Mouse (Mus musculus): Measurements from ENCODE around the gene Cd82. TPM values are rescaled to one million over a fixed set of nuclear protein-coding genes. Genes with fewer than 3 reads are reported as not detected.

The Cd82 gene
- polyA plus RNA-seq, 1 experiment from 2014 or later = 13.2 TPM

DNA sequence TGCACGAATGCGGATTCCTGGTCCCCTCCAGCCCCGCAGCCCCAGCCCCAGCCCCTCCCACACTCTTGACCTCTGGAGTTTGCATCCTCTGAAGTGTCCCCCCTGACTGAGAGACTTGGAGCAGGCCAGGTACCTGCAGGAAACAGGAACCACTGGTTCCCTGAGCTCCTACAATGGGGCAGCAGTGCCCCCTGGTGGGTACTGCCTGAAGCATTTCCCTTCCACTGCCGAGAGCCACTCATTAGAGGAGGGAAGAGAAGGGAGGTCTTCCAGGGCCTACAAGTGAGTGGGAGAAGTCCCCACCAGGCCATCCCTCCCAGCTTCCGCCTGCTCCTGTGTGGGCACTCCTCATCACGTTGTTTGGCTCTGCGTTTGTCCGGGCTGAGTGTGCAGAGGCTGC is 44.5 kb downstream of the Cd82 start:
- H3K9me3 ChIP-seq (replicated peaks) = no peaks in the 10 kb centered on the region
- H3K27me3 ChIP-seq = peaks cover 6% of the 10 kb centered on the region; the same call in 1 of the 2 replicates
- H3K9ac ChIP-seq = no peak overlapping the region
- H3K4me3 ChIP-seq = no peak overlapping the region
- ATAC-seq (ENCODE audit: low FRiP score) = peak; percentile 67
- no peak overlapping the region for H3K27ac ChIP-seq
- H3K4me2 ChIP-seq (replicated peaks) = no peak overlapping the region
- H3K36me3 ChIP-seq = no peaks in the 10 kb centered on the region
- H3K4me1 ChIP-seq = no peaks in the 10 kb centered on the region
- 9% methylated on average over 8 of the region's 8 CpGs for WGBS

- H3K4me2 ChIP-seq (replicated peaks) = no peak overlapping the region
- H3K27ac ChIP-seq = no peak overlapping the region
- no peak overlapping the region for H3K4me3 ChIP-seq
- H3K9me3 ChIP-seq (replicated peaks) = no peaks in the 10 kb centered on the region
- WGBS = 84% methylated on average over 12 of the region's 12 CpGs
- H3K36me3 ChIP-seq = no peaks in the 10 kb centered on the region
- H3K9ac ChIP-seq = no peak overlapping the region
- H3K27me3 ChIP-seq = peaks cover 6% of the 10 kb centered on the region; the same call in 1 of the 2 replicates
- peaks cover 4% of the 10 kb centered on the region for H3K4me1 ChIP-seq
- no peak for ATAC-seq (ENCODE audit: low FRiP score)
These were observed 45.8 kb downstream of the Cd82 start for GRCm38 (mm10) chr2:93416874-93417709.

DNA sequence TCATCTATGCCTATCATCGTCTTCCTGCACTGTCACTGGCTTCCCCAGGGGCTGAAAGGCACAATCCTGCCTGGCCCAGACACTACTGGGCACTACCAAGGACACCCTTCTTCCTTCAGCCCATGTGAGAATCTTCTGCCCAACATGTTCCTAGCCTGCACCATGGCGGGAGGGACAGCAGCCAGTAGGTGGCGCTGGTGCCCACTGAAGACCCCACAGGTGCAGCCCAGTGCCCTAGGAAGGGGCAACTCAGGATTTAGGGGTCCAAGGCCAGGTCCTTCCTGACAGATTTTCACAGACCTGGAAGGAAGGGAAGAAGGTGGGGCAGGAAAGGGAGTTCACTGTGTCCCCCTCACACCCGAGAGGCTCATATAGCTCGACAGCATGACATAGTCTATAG is 47.7 kb downstream of the Cd82 start:
- H3K27me3 ChIP-seq = peaks cover 2% of the 10 kb centered on the region; the same call in 1 of the 2 replicates
- 36% methylated on average over 5 of the region's 5 CpGs for WGBS
- no peaks in the 10 kb centered on the region for H3K9me3 ChIP-seq (replicated peaks)
- H3K36me3 ChIP-seq = no peaks in the 10 kb centered on the region
- no peak overlapping the region for H3K27ac ChIP-seq
- H3K4me1 ChIP-seq = peaks cover 18% of the 10 kb centered on the region
- ATAC-seq (ENCODE audit: low FRiP score) = no peak
- no peak overlapping the region for H3K4me2 ChIP-seq (replicated peaks)
- H3K9ac ChIP-seq = no peak overlapping the region
- no peak overlapping the region for H3K4me3 ChIP-seq

DNA sequence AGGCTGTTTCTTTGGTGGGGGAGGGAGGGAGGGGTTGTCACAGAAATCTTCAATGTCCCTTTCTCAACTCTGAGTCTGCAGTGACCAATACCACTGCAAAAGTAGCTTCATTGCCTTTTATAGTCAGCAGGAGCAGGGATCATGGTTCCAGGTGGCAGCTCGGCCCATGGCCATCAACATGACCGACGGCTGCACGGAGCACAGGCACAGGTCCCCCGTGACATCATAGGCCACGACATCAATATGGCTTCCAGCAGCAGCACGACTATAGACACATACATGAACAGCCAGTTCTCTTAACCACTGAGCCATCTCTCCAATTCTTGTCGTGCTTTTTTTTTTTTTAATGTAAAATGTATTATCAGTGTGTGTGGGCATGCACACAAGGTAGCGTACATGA is 48.8 kb downstream of the Cd82 start:
- H3K4me3 ChIP-seq = no peak overlapping the region
- H3K36me3 ChIP-seq = no peaks in the 10 kb centered on the region
- ATAC-seq (ENCODE audit: low FRiP score) = no peak
- H3K27me3 ChIP-seq = no peaks in the 10 kb centered on the region
- no peak overlapping the region for H3K27ac ChIP-seq
- H3K4me2 ChIP-seq (replicated peaks) = no peak overlapping the region
- 79% methylated on average over 9 of the region's 9 CpGs for WGBS
- H3K4me1 ChIP-seq = peaks cover 18% of the 10 kb centered on the region
- no peaks in the 10 kb centered on the region for H3K9me3 ChIP-seq (replicated peaks)
- no peak overlapping the region for H3K9ac ChIP-seq

- H3K4me3 ChIP-seq = no peak overlapping the region
- H3K27ac ChIP-seq = no peak overlapping the region
- WGBS = 50% methylated on average over 7 of the region's 7 CpGs
- no peak overlapping the region for H3K4me2 ChIP-seq (replicated peaks)
- no peak overlapping the region for H3K9ac ChIP-seq
- peaks cover 18% of the 10 kb centered on the region for H3K4me1 ChIP-seq
- H3K9me3 ChIP-seq (replicated peaks) = no peaks in the 10 kb centered on the region
- no peak for ATAC-seq (ENCODE audit: low FRiP score)
- no peaks in the 10 kb centered on the region for H3K27me3 ChIP-seq
- H3K36me3 ChIP-seq = no peaks in the 10 kb centered on the region
These were observed 49.4 kb downstream of the Cd82 start for GRCm38 (mm10) chr2:93413367-93414014.

- Histone ChIP-seq H3K27ac (peak overlapping the region; percentile 40; the same call in 1 of the 2 replicates), H3K9ac (no peak overlapping the region), H3K9me3 (replicated peaks) (no peaks in the 10 kb centered on the region), H3K36me3 (no peaks in the 10 kb centered on the region), H3K27me3 (0 out of 2 replicates have a peak, but pooled peaks cover 2% of the 10 kb centered on the region), H3K4me3 (no peak overlapping the region), H3K4me2 (replicated peaks) (no peak overlapping the region), H3K4me1 (peaks cover 22% of the 10 kb centered on the region)
- ATAC-seq (ENCODE audit: low FRiP score) = no peak
- WGBS = 58% methylated on average over 4 of the region's 4 CpGs
These were observed 50.8 kb downstream of the Cd82 start for GRCm38 (mm10) chr2:93412101-93412500.

DNA sequence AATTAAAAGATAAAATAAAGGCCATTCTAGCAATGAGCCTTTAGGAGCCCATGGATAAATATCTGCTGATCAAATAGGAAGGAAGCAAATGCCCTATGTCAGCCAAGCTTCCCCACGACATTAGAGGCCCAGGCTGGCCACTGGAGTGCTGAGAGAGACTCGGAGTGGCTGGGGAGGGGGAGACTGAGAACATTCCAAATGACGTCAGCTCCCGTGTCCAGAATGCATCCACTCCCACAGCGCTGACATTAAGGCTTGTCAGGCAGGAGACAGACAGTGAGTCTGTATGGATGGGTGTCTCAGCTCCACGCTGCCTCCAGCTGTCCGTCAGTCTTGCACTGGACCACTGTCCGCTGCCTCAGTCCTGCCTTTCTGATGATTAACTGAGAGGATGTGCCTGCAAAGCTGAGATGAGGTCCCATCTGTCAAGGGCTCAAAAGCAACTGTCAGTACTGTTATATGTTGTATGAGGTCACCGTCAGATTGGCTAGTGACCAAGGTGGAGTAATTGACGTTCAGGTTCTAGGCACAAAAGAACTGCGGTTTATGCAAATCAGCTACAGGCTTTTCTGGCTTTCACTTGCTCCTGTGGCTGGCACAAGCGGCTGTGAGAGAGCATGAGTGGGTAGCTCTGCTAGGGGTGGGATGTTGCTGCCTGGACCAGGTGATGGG is 51.9 kb downstream of the Cd82 start:
- no peak for ATAC-seq (ENCODE audit: low FRiP score)
- peaks cover 22% of the 10 kb centered on the region for H3K4me1 ChIP-seq
- H3K27ac ChIP-seq = 0 out of 2 replicates have a peak overlapping the region, but pooled peaks have one; percentile 12
- H3K27me3 ChIP-seq = 0 out of 2 replicates have a peak, but pooled peaks cover 3% of the 10 kb centered on the region
- H3K9ac ChIP-seq = no peak overlapping the region
- H3K9me3 ChIP-seq (replicated peaks) = no peaks in the 10 kb centered on the region
- 34% methylated on average over 12 of the region's 12 CpGs for WGBS
- H3K4me2 ChIP-seq (replicated peaks) = no peak overlapping the region
- no peaks in the 10 kb centered on the region for H3K36me3 ChIP-seq
- no peak overlapping the region for H3K4me3 ChIP-seq

GRCm38 (mm10) chr2:93405017-93405425 is 57.9 kb downstream of the Cd82 start:
- WGBS = 61% methylated on average over 7 of the region's 7 CpGs
- peak; percentile 53 for ATAC-seq (ENCODE audit: low FRiP score)

DNA sequence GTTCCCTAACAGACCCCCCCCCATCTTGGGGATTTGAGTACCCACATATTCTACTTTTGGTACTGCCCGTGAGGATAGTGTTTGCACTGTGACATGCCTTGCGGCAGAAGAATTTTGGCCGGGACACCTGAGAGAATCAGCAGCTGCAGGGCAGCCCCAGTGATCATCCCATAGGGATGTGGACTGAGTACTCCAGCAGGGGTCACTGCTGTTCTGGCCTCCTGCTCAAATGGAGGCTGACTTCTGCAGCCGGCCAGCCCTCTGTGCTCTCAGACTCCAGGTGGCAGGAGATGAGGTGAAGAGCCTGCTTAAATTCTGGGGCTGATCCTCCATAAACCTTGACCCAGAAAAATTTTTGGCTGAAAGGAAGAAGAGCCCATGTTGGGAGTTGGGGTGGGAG is 58.8 kb downstream of the Cd82 start:
- ATAC-seq (ENCODE audit: low FRiP score) = no peak
- WGBS = 38% methylated on average over 4 of the region's 4 CpGs
- no peak overlapping the region for H3K4me3 ChIP-seq
- H3K4me2 ChIP-seq (replicated peaks) = no peak overlapping the region
- peaks cover 10% of the 10 kb centered on the region; the same call in 1 of the 2 replicates for H3K4me1 ChIP-seq
- H3K27me3 ChIP-seq = peaks cover 3% of the 10 kb centered on the region; the same call in 1 of the 2 replicates
- no peaks in the 10 kb centered on the region for H3K36me3 ChIP-seq
- H3K27ac ChIP-seq = no peak overlapping the region
- H3K9me3 ChIP-seq (replicated peaks) = no peaks in the 10 kb centered on the region
- no peak overlapping the region for H3K9ac ChIP-seq

More at GRCm38 (mm10) chr2:93405017-93405425, 57.9 kb downstream of the Cd82 start:
- H3K36me3 ChIP-seq = no peaks in the 10 kb centered on the region
- no peaks in the 10 kb centered on the region for H3K9me3 ChIP-seq (replicated peaks)
- H3K27ac ChIP-seq = no peak overlapping the region
- peaks cover 10% of the 10 kb centered on the region; the same call in 1 of the 2 replicates for H3K4me1 ChIP-seq
- no peak overlapping the region for H3K4me2 ChIP-seq (replicated peaks)
- no peak overlapping the region for H3K9ac ChIP-seq
- H3K4me3 ChIP-seq = no peak overlapping the region
- peaks cover 3% of the 10 kb centered on the region; the same call in 1 of the 2 replicates for H3K27me3 ChIP-seq

GRCm38 (mm10) chr2:93403267-93403666 is 59.7 kb downstream of the Cd82 start:
- H3K27me3 ChIP-seq = peaks cover 3% of the 10 kb centered on the region; the same call in 1 of the 2 replicates
- no peaks in the 10 kb centered on the region for H3K36me3 ChIP-seq
- no peak overlapping the region for H3K9ac ChIP-seq
- H3K4me3 ChIP-seq = no peak overlapping the region
- WGBS = 81% methylated on average over 6 of the region's 6 CpGs
- H3K4me2 ChIP-seq (replicated peaks) = no peak overlapping the region
- H3K4me1 ChIP-seq = peaks cover 10% of the 10 kb centered on the region; the same call in 1 of the 2 replicates
- no peaks in the 10 kb centered on the region for H3K9me3 ChIP-seq (replicated peaks)
- H3K27ac ChIP-seq = no peak overlapping the region
- no peak for ATAC-seq (ENCODE audit: low FRiP score)

DNA sequence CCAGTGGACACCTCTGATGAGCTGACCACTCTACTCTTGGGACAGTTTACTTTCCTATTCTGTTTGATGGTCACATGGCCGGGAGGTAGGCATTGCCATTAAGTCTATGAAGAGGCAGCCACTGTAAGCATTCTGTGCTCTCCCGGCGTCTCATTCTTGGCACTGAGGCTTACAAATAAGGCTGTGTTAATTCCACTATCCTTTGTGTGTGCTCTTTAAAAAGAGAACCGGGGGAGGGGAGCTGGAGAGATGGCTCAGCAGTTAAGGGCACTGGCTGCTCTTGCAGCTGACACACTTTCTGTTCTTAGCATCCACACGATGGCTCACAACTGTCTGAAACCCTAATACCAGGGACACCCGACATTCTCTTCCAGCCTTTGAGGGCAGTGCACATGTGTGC is 71.7 kb downstream of the Cd82 start:
- Histone ChIP-seq H3K4me3 (no peak overlapping the region), H3K4me1 (peaks cover 26% of the 10 kb centered on the region), H3K9me3 (replicated peaks) (no peaks in the 10 kb centered on the region), H3K27ac (no peak overlapping the region), H3K36me3 (no peaks in the 10 kb centered on the region), H3K4me2 (replicated peaks) (no peak overlapping the region), H3K27me3 (no peaks in the 10 kb centered on the region; the same call in 1 of the 2 replicates), H3K9ac (no peak overlapping the region)
- 46% methylated on average over 6 of the region's 6 CpGs for WGBS
- peak; percentile 12; the same call in 1 of the 2 replicates for ATAC-seq (ENCODE audit: low FRiP score)
